Mouse (Mus musculus): ENCODE measurements around the gene Tepsin.

Gene Tepsin

GRCm38 (mm10) chr11:120064006-120064667 is 34.4 kb downstream of the Tepsin start:
- DNase-seq (ENCODE audit: low read depth): no peak

GRCm38 (mm10) chr11:120063326-120063725 is 35.2 kb downstream of the Tepsin start:
- DNase-seq (ENCODE audit: low read depth): no peak

GRCm38 (mm10) chr11:120060634-120061033 is 37.9 kb downstream of the Tepsin start:
- DNase-seq (ENCODE audit: low read depth): no peak

- DNase-seq (ENCODE audit: low read depth): no peak
These were observed 42.4 kb downstream of the Tepsin start for GRCm38 (mm10) chr11:120055953-120056732.

GRCm38 (mm10) chr11:120053846-120054245 is 44.7 kb downstream of the Tepsin start:
- no peak for DNase-seq (ENCODE audit: low read depth)

GRCm38 (mm10) chr11:120052274-120052673 is 46.3 kb downstream of the Tepsin start:
- DNase-seq (ENCODE audit: low read depth): no peak

GRCm38 (mm10) chr11:120051124-120051811 is 47.3 kb downstream of the Tepsin start:
- DNase-seq (ENCODE audit: low read depth): no peak

GRCm38 (mm10) chr11:120049067-120049466 is 49.5 kb downstream of the Tepsin start:
- DNase-seq (ENCODE audit: low read depth): no peak

- no peak for DNase-seq (ENCODE audit: low read depth)
These were observed 50.3 kb downstream of the Tepsin start for GRCm38 (mm10) chr11:120048252-120048556.

- no peak for DNase-seq (ENCODE audit: low read depth)
These were observed 50.8 kb downstream of the Tepsin start for GRCm38 (mm10) chr11:120047531-120048251.

- no peak for DNase-seq (ENCODE audit: low read depth)
These were observed 51.9 kb downstream of the Tepsin start, which contains the start of gene Aatk for GRCm38 (mm10) chr11:120046553-120047191. Aatk (minus strand) TSS chr11:120047167.

GRCm38 (mm10) chr11:120045839-120046552 is 52.5 kb downstream of the Tepsin start:
- DNase-seq (ENCODE audit: low read depth): no peak

GRCm38 (mm10) chr11:120045341-120045740 is 53.2 kb downstream of the Tepsin start:
- no peak for DNase-seq (ENCODE audit: low read depth)

- DNase-seq (ENCODE audit: low read depth): no peak
These were observed 56.2 kb downstream of the Tepsin start for GRCm38 (mm10) chr11:120042141-120042838.

- no peak for DNase-seq (ENCODE audit: low read depth)
These were observed 57.1 kb downstream of the Tepsin start for GRCm38 (mm10) chr11:120041191-120042123.
